Mouse (Mus musculus) G1E (cell line): ENCODE measurements around the gene Uevld.

Experiments
- CTCF ChIP-seq: IDR thresholded peaks from 2 replicates; pipeline ENCODE4 v1.5.1; 2012; ENCODE audit warnings: low read depth, low read length, inconsistent platforms, mixed read lengths
- GATA1 ChIP-seq: IDR thresholded peaks from 2 replicates; pipeline ENCODE4 v1.6.1; 2012; ENCODE audit warnings: borderline replicate concordance, low read length, inconsistent platforms, mixed read lengths
- TAL1 ChIP-seq: conservative IDR thresholded peaks from 2 replicates; pipeline ENCODE4 v1.6.1; 2012; ENCODE audit warnings: low read depth, low read length, inconsistent platforms, mixed read lengths

- no peak for TF ChIP-seq CTCF
- TF ChIP-seq GATA1, result no peak
- no peak for TF ChIP-seq TAL1
These were observed 78.5 kb downstream of the Uevld start for GRCm38 (mm10) chr7:46879851-46880250.
